Mouse (Mus musculus) large intestine, adult 2 months (tissue): ENCODE measurements at regions not wholly inside any gene's neighbourhood (a gene's known extent, or its start where the extent isn't known, plus 50 kb on each side); places are given as distances from the start of the nearest gene placed in this dataset.

Source experiments
- DNase-seq: peaks from one replicate; pipeline ENCODE4 v3.0.0-alpha.2; 2012; ENCODE audit warnings: low read depth, low spot score
- WGBS: fragments of 180-500 bp; shearing (Covaris S2); methylation state at CpG from one replicate; pipeline ENCODE4 v1.1.7; 2018; 5-methylcytosine and 5-hydroxymethylcytosine counted together

GRCm38 (mm10) chr8:26226612-26227528 lies 107.5 kb downstream of the Gm45692 start:
- WGBS, result 71% methylated on average over 30 of the region's 30 CpGs
- DNase-seq, result no peak

- no peak for DNase-seq
- 57% methylated on average over 5 of the region's 5 CpGs for WGBS
These were observed 108.2 kb downstream of the Gm45692 start for GRCm38 (mm10) chr8:26227529-26227895.

GRCm38 (mm10) chr8:26229548-26229947 lies 110.2 kb downstream of the Gm45692 start:
- WGBS, result 85% methylated on average over 8 of the region's 8 CpGs
- DNase-seq, result no peak

- WGBS, result 86% methylated on average over 2 of the region's 2 CpGs
- no peak for DNase-seq
These were observed 119.7 kb downstream of the Gm45692 start for GRCm38 (mm10) chr8:26239075-26239474.

- WGBS, result 11% methylated on average over 4 of the region's 4 CpGs
- DNase-seq, result no peak
These were observed 120.3 kb downstream of the Gm45692 start for GRCm38 (mm10) chr8:26239604-26240003.

GRCm38 (mm10) chr8:26243743-26244142 lies 124.4 kb downstream of the Gm45692 start:
- 67% methylated on average over 4 of the region's 4 CpGs for WGBS
- no peak for DNase-seq

GRCm38 (mm10) chr8:26244308-26244707 lies 125.0 kb downstream of the Gm45692 start:
- WGBS, result 72% methylated on average over 5 of the region's 5 CpGs
- DNase-seq, result no peak

GRCm38 (mm10) chr8:26255191-26255669 lies 135.9 kb downstream of the Gm45692 start:
- 40% methylated on average over 6 of the region's 6 CpGs for WGBS
- DNase-seq, result no peak

- 36% methylated on average over 5 of the region's 5 CpGs for WGBS
- no peak for DNase-seq
These were observed 141.0 kb downstream of the Gm45692 start for GRCm38 (mm10) chr8:26260294-26260693.

- no peak for DNase-seq
- WGBS, result 92% methylated on average over 10 of the region's 10 CpGs
These were observed 143.2 kb downstream of the Gm45692 start for GRCm38 (mm10) chr8:26262536-26262935.

- 74% methylated on average over 11 of the region's 11 CpGs for WGBS
These were observed 145.6 kb downstream of the Gm45692 start for GRCm38 (mm10) chr8:26264869-26265321.

GRCm38 (mm10) chr8:26265366-26265765 lies 146.0 kb downstream of the Gm45692 start:
- DNase-seq, result no peak
- WGBS, result 61% methylated on average over 8 of the region's 8 CpGs

More at GRCm38 (mm10) chr8:26264869-26265321, 145.6 kb downstream of the Gm45692 start:
- DNase-seq, result no peak

GRCm38 (mm10) chr8:26266384-26266783 lies 147.1 kb downstream of the Gm45692 start:
- DNase-seq, result no peak
- 64% methylated on average over 4 of the region's 4 CpGs for WGBS

GRCm38 (mm10) chr8:26267569-26267968 lies 148.2 kb downstream of the Gm45692 start:
- DNase-seq, result no peak
- WGBS, result 74% methylated on average over 4 of the region's 4 CpGs

GRCm38 (mm10) chr8:26268751-26269415 lies 149.5 kb downstream of the Gm45692 start:
- DNase-seq, result no peak
- WGBS, result 61% methylated on average over 17 of the region's 17 CpGs

GRCm38 (mm10) chr8:26272110-26272509 lies 152.8 kb downstream of the Gm45692 start:
- 45% methylated on average over 4 of the region's 4 CpGs for WGBS
- DNase-seq, result no peak

- no peak for DNase-seq
- 64% methylated on average over 21 of the region's 21 CpGs for WGBS
These were observed 153.5 kb downstream of the Gm45692 start for GRCm38 (mm10) chr8:26272675-26273414.

- 35% methylated on average over 12 of the region's 12 CpGs for WGBS
- no peak for DNase-seq
These were observed 154.1 kb downstream of the Gm45692 start for GRCm38 (mm10) chr8:26273415-26273760.

- DNase-seq, result no peak
- 90% methylated on average over 5 of the region's 5 CpGs for WGBS
These were observed 154.5 kb downstream of the Gm45692 start for GRCm38 (mm10) chr8:26273792-26274191.

GRCm38 (mm10) chr8:26274481-26274880 lies 155.1 kb downstream of the Gm45692 start:
- WGBS, result 93% methylated on average over 6 of the region's 6 CpGs
- DNase-seq, result no peak
